Comparison of ENCODE assay signal across 17 mouse cellular contexts in genomic region chr9:32549462-32550384, GRCm38 (mm10). TPM values are rescaled to one million over a fixed set of nuclear protein-coding genes. Genes with fewer than 3 reads are reported as not detected.
DNase-seq lines count a peak whose midpoint lies in the region; ATAC-seq and TF ChIP-seq lines count a peak whose summit lies in the region.
"Had no signal": no experiment of that assay in that cellular context is flagged by ENCODE, and none has a peak within 500 bp of the region (broad histone marks: within the 10 kb centered on the region; RNA-seq: fewer than 3 reads in every experiment).

No protein-coding gene starts in this region.

- peaks cover 35% of the 10 kb centered on the region for H3K27me3 ChIP-seq in heart, embryonic 11.5 days (ENCODE audit: control insufficient read depth, insufficient read depth, low read length)
- peaks cover 37% of the 10 kb centered on the region for H3K27me3 ChIP-seq in heart, embryonic 12.5 days (replicated peaks)
- H3K27me3 ChIP-seq in kidney, postnatal 0 days (ENCODE audit: insufficient read depth, low read length), result peaks cover 5% of the 10 kb centered on the region; the same call in 1 of the 2 replicates
- peaks cover 12% of the 10 kb centered on the region for H3K27me3 ChIP-seq in embryonic facial prominence, embryonic 12.5 days

- ATAC-seq in heart, embryonic 11.5 days (replicated peaks; ENCODE audit: insufficient number of reproducible peaks, low FRiP score, low TSS enrichment), result no peak
- ATAC-seq in heart, embryonic 12.5 days (ENCODE audit: insufficient number of reproducible peaks, low FRiP score), result no peak
- no peak for ATAC-seq in kidney, postnatal 0 days (replicated peaks; ENCODE audit: low FRiP score, low read depth)
- ATAC-seq in embryonic facial prominence, embryonic 12.5 days (ENCODE audit: insufficient number of reproducible peaks, insufficient read depth, low FRiP score, low TSS enrichment), result no peak
- ATAC-seq: forebrain, embryonic 14.5 days had no signal

- H3K4me3 ChIP-seq in heart, embryonic 11.5 days (ENCODE audit: low read depth, low read length), result no peak overlapping the region
- H3K4me3 ChIP-seq in heart, embryonic 12.5 days, result no peak overlapping the region
- no peak overlapping the region for H3K4me3 ChIP-seq in kidney, postnatal 0 days (replicated peaks; ENCODE audit: low read depth, low read length)
- no peak overlapping the region for H3K4me3 ChIP-seq in embryonic facial prominence, embryonic 12.5 days
- H3K4me3 ChIP-seq: limb, embryonic 15.5 days had no signal

- no peak overlapping the region for H3K4me2 ChIP-seq in heart, embryonic 11.5 days
- no peak overlapping the region for H3K4me2 ChIP-seq in heart, embryonic 12.5 days
- H3K4me2 ChIP-seq in kidney, postnatal 0 days (ENCODE audit: low read length), result no peak overlapping the region
- H3K4me2 ChIP-seq in embryonic facial prominence, embryonic 12.5 days (replicated peaks), result no peak overlapping the region

- H3K9me3 ChIP-seq in heart, embryonic 11.5 days (replicated peaks; ENCODE audit: control insufficient read depth, low read length), result no peaks in the 10 kb centered on the region
- no peaks in the 10 kb centered on the region for H3K9me3 ChIP-seq in heart, embryonic 12.5 days (replicated peaks)
- H3K9me3 ChIP-seq in kidney, postnatal 0 days (replicated peaks; ENCODE audit: low read length), result no peaks in the 10 kb centered on the region
- no peaks in the 10 kb centered on the region for H3K9me3 ChIP-seq in embryonic facial prominence, embryonic 12.5 days
- H3K9me3 ChIP-seq: limb, embryonic 15.5 days had no signal

- peak; percentile 51 for DNase-seq in kidney, postnatal 0 days (ENCODE audit: low spot score)
- no peak for DNase-seq in kidney, adult 9 months
- peak; percentile 77 for DNase-seq in MEL-GATA-1-ER (ENCODE audit: extremely low read depth, low read depth)
- DNase-seq in adrenal gland, postnatal 36 days, result no peak
- DNase-seq in spleen, postnatal 14 days (ENCODE audit: low spot score in 2 of 2), result no peak
- DNase-seq: B cell, adult 2 months; cerebellum, adult 11 months; gastrocnemius, postnatal 10 days; kidney, adult 18-20 months; right cerebral cortex, postnatal 25 days had no signal

- no peak for TF ChIP-seq CTCF in kidney, postnatal 0 days (IDR thresholded peaks at IDR 0.05; ENCODE audit: low read depth)

- no peak overlapping the region for H3K9ac ChIP-seq in heart, embryonic 11.5 days (ENCODE audit: low read depth, low read length)
- no peak overlapping the region for H3K9ac ChIP-seq in heart, embryonic 12.5 days
- H3K9ac ChIP-seq in kidney, postnatal 0 days (ENCODE audit: low read depth, low read length), result no peak overlapping the region
- no peak overlapping the region for H3K9ac ChIP-seq in embryonic facial prominence, embryonic 12.5 days
- H3K9ac ChIP-seq: limb, embryonic 15.5 days had no signal

- H3K27ac ChIP-seq in heart, embryonic 11.5 days (ENCODE audit: low read depth, low read length), result peak overlapping the region; percentile 22; the same call in 1 of the 2 replicates
- no peak overlapping the region for H3K27ac ChIP-seq in heart, embryonic 12.5 days (ENCODE audit: poor library complexity, severe bottlenecking)
- peak overlapping the region; percentile 31; the same call in 1 of the 2 replicates for H3K27ac ChIP-seq in kidney, postnatal 0 days
- peak overlapping the region; percentile 70 for H3K27ac ChIP-seq in embryonic facial prominence, embryonic 12.5 days
- H3K27ac ChIP-seq: limb, embryonic 15.5 days; macrophage had no signal

- peaks cover 29% of the 10 kb centered on the region for H3K4me1 ChIP-seq in heart, embryonic 11.5 days (ENCODE audit: control insufficient read depth, insufficient read depth, low read length)
- H3K4me1 ChIP-seq in heart, embryonic 12.5 days (replicated peaks), result peaks cover 43% of the 10 kb centered on the region
- peaks cover 37% of the 10 kb centered on the region for H3K4me1 ChIP-seq in kidney, postnatal 0 days (replicated peaks; ENCODE audit: insufficient read depth, low read length)
- H3K4me1 ChIP-seq in embryonic facial prominence, embryonic 12.5 days, result peaks cover 64% of the 10 kb centered on the region

- WGBS in heart, embryonic 11.5 days (ENCODE audit: insufficient replicate concordance), result 8% methylated on average over 6 of the region's 6 CpGs
- 12% methylated on average over 6 of the region's 6 CpGs for WGBS in heart, embryonic 12.5 days
- 31% methylated on average over 6 of the region's 6 CpGs for WGBS in kidney, postnatal 0 days
- 7% methylated on average over 6 of the region's 6 CpGs for WGBS in embryonic facial prominence, embryonic 12.5 days

- H3K36me3 ChIP-seq in heart, embryonic 11.5 days (ENCODE audit: control insufficient read depth, insufficient read depth, low read length), result no peaks in the 10 kb centered on the region
- no peaks in the 10 kb centered on the region for H3K36me3 ChIP-seq in heart, embryonic 12.5 days
- H3K36me3 ChIP-seq in kidney, postnatal 0 days (ENCODE audit: insufficient read depth, low read length), result no peaks in the 10 kb centered on the region
- H3K36me3 ChIP-seq in embryonic facial prominence, embryonic 12.5 days, result no peaks in the 10 kb centered on the region
- H3K36me3 ChIP-seq: G1E; limb, embryonic 15.5 days had no signal

RNA-seq across cellular contexts. Expression of gene Fli1, which starts 7.1 kb away (rescaled TPM):
- polyA plus RNA-seq in heart, embryonic 11.5 days (2014; fragmentation: Nextera tagmentation; extraction: Ambion mirVana), result 17.1 and 18.7 TPM in 2 replicates
- 20.1 and 20.2 TPM in 2 replicates for polyA plus RNA-seq in heart, embryonic 12.5 days (2016; fragmentation: Nextera tagmentation; extraction: Ambion mirVana)
- polyA plus RNA-seq in kidney, postnatal 0 days (2015; fragmentation: Nextera tagmentation; extraction: Ambion mirVana), result 21.6 and 23.6 TPM in 2 replicates
- 39.2 and 40.9 TPM in 2 replicates for polyA plus RNA-seq in embryonic facial prominence, embryonic 12.5 days (2016; fragmentation: Nextera tagmentation; extraction: Ambion mirVana)
- total RNA-seq in adrenal gland, postnatal 36 days (2021), result 10 to 100 TPM; 15.4 to 15.5 TPM

Comparison
In these comparisons a context has a peak if more than half of its experiments do, and no peak if none do; other contexts are left out.
1. DNase-seq: peak in kidney, postnatal 0 days (single experiment) and MEL-GATA-1-ER (single experiment); none in kidney, adult 9 months (single experiment), adrenal gland, postnatal 36 days (0 of 2) and spleen, postnatal 14 days (0 of 2).